Mouse (Mus musculus): ENCODE results near the gene Zfp3. TPM values are rescaled to one million over a fixed set of nuclear protein-coding genes. Genes with fewer than 3 reads are reported as not detected.
"Not testable (repeated sequence)": the region's sequence is repeated elsewhere in the genome, so short reads cannot be mapped to it uniquely, and the experiment has no call there.

Zfp3 gene
- polyA plus RNA-seq, 1 experiment, result 1.7 TPM

DNA sequence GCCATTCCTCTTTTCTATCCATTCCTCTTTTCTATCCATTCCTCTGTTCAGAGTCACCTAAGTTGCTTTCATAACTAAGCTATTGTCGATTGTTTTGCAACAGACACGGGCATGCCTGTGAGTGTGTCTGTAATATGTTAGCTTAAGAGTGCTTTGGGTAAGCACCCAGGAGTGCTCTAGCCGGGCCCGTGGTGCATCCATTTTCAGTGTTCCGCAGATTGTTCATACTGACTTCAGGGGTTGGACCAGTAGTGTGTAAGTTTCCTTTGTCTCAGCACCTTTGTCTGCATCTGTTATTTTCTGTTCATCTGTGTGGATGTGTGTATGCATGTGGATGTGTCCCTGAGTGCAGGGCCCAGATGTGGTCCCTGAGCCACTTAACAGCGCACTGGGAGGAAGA, 13.6 kb downstream of the Zfp3 start:
- DNase-seq, result no peak
- H3K4me3 ChIP-seq (ENCODE audit: insufficient read depth, low read depth, low read length), result no peak overlapping the region
- H3K4me1 ChIP-seq (ENCODE audit: control insufficient read depth, insufficient read depth, low read length), result no peaks in the 10 kb centered on the region; the same call in 1 of the 2 replicates
- 68% methylated on average over 6 of the region's 6 CpGs for WGBS
- no peaks in the 10 kb centered on the region for H3K36me3 ChIP-seq (ENCODE audit: control insufficient read depth, insufficient read depth, low read length)
- H3K27me3 ChIP-seq (replicated peaks; ENCODE audit: control insufficient read depth, insufficient read depth, low read length), result no peaks in the 10 kb centered on the region
- H3K27ac ChIP-seq (ENCODE audit: insufficient read depth, low read depth, low read length), result no peak overlapping the region
- TF ChIP-seq POLR2A (IDR thresholded peaks at IDR 0.05; ENCODE audit: low read depth, low read length) (no peak), CTCF (conservative IDR thresholded peaks at IDR 0.05; ENCODE audit: insufficient read depth, insufficient read length, low read depth, low read length) (no peak)

- WGBS, result 18% methylated on average over 6 of the region's 6 CpGs
- H3K27me3 ChIP-seq (replicated peaks; ENCODE audit: control insufficient read depth, insufficient read depth, low read length); H3K4me3 ChIP-seq (ENCODE audit: insufficient read depth, low read depth, low read length); H3K36me3 ChIP-seq (ENCODE audit: control insufficient read depth, insufficient read depth, low read length); H3K4me1 ChIP-seq (ENCODE audit: control insufficient read depth, insufficient read depth, low read length); H3K27ac ChIP-seq (ENCODE audit: insufficient read depth, low read depth, low read length): not testable (repeated sequence)
- TF ChIP-seq CTCF (conservative IDR thresholded peaks at IDR 0.05; ENCODE audit: insufficient read depth, insufficient read length, low read depth, low read length), result 0 out of 2 replicates have a peak, but pooled peaks have one; percentile 11
- peak; percentile 47 for DNase-seq
These were observed 14.0 kb downstream of the Zfp3 start for GRCm38 (mm10) chr11:70778058-70778457.

DNA sequence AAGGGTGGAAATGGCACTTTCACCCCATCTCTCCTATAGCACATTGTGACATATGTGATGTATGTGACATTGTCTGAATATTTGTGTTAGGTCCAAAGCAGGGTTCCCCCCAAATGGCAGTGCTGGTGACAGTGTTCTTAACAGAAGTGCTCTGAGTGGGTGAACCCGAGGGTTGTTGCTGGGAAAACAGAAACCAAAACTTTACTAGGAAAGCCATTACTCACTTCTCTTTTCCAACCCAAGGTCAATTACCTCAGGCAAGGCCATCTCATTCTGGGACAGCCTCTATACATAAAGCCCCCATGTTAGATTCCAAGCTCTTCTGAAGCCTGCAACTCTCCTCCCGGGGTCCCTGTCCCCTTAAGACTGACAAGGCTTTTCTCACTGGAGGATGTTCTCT, 21.9 kb downstream of the Zfp3 start:
- no peak for TF ChIP-seq CTCF (conservative IDR thresholded peaks at IDR 0.05; ENCODE audit: insufficient read depth, insufficient read length, low read depth, low read length)
- no peak for TF ChIP-seq POLR2A (IDR thresholded peaks at IDR 0.05; ENCODE audit: low read depth, low read length)
- Histone ChIP-seq H3K4me3 (ENCODE audit: insufficient read depth, low read depth, low read length) (no peak overlapping the region), H3K27me3 (replicated peaks; ENCODE audit: control insufficient read depth, insufficient read depth, low read length) (no peaks in the 10 kb centered on the region), H3K4me1 (ENCODE audit: control insufficient read depth, insufficient read depth, low read length) (no peaks in the 10 kb centered on the region), H3K36me3 (ENCODE audit: control insufficient read depth, insufficient read depth, low read length) (no peaks in the 10 kb centered on the region), H3K27ac (ENCODE audit: insufficient read depth, low read depth, low read length) (no peak overlapping the region)
- DNase-seq, result no peak
- WGBS, result 47% methylated on average over 2 of the region's 2 CpGs

DNA sequence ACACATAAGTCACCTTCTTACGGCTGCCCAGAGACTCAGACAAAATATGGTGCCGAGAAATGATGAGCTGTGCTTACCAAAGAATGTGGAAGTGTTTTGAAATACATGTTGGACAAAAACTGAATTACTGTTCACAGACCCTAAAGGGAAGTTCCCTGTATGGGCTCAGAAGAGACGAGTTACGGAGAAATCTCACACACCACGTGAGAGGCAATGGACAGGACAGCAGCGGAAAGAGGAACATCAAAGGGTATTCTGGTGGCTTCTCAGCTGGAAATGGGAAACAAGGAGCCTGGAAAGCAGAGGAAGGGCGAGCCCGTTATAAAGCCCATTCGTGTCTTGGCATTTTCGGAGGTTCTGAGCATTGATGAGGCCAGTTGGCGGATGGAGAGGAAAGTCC, 23.0 kb downstream of the Zfp3 start:
- no peak for TF ChIP-seq CTCF (conservative IDR thresholded peaks at IDR 0.05; ENCODE audit: insufficient read depth, insufficient read length, low read depth, low read length)
- no peak for TF ChIP-seq POLR2A (IDR thresholded peaks at IDR 0.05; ENCODE audit: low read depth, low read length)
- H3K36me3 ChIP-seq (ENCODE audit: control insufficient read depth, insufficient read depth, low read length), result no peaks in the 10 kb centered on the region
- H3K27ac ChIP-seq (ENCODE audit: insufficient read depth, low read depth, low read length), result no peak overlapping the region
- WGBS, result 46% methylated on average over 11 of the region's 11 CpGs
- no peaks in the 10 kb centered on the region for H3K4me1 ChIP-seq (ENCODE audit: control insufficient read depth, insufficient read depth, low read length)
- no peak for DNase-seq
- no peaks in the 10 kb centered on the region for H3K27me3 ChIP-seq (replicated peaks; ENCODE audit: control insufficient read depth, insufficient read depth, low read length)
- no peak overlapping the region for H3K4me3 ChIP-seq (ENCODE audit: insufficient read depth, low read depth, low read length)

- no peak overlapping the region for H3K27ac ChIP-seq (ENCODE audit: insufficient read depth, low read depth, low read length)
- DNase-seq, result no peak
- TF ChIP-seq POLR2A (IDR thresholded peaks at IDR 0.05; ENCODE audit: low read depth, low read length) (no peak), CTCF (conservative IDR thresholded peaks at IDR 0.05; ENCODE audit: insufficient read depth, insufficient read length, low read depth, low read length) (no peak)
These were observed 25.1 kb downstream of the Zfp3 start for GRCm38 (mm10) chr11:70788972-70789655.

DNA sequence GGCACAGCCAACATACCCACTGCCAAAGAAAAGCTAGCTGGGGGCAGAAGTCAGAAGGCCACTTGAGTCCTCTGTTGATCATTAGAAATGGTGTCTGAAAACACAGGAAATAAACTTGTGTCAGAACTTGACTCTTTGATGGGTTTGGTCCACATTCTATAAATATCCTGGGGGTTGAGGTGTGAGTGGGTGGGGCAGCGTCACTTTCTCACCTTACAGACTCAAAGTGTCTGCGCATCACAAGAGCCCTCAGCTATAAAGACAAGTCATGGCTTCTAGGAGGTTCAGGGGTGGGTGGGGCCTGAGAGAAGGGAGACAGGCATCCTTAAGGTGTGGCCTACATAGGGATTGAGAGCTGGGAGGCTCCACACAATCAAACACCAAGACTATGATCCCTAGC, 26.4 kb downstream of the Zfp3 start:
- TF ChIP-seq POLR2A (IDR thresholded peaks at IDR 0.05; ENCODE audit: low read depth, low read length), result no peak
- TF ChIP-seq CTCF (conservative IDR thresholded peaks at IDR 0.05; ENCODE audit: insufficient read depth, insufficient read length, low read depth, low read length), result no peak
- WGBS, result 80% methylated on average over 2 of the region's 2 CpGs

More at GRCm38 (mm10) chr11:70788972-70789655, 25.1 kb downstream of the Zfp3 start:
- 79% methylated on average over 10 of the region's 10 CpGs for WGBS
- Histone ChIP-seq H3K27me3 (replicated peaks; ENCODE audit: control insufficient read depth, insufficient read depth, low read length) (no peaks in the 10 kb centered on the region), H3K4me3 (ENCODE audit: insufficient read depth, low read depth, low read length) (no peak overlapping the region), H3K4me1 (ENCODE audit: control insufficient read depth, insufficient read depth, low read length) (peaks cover 3% of the 10 kb centered on the region; the same call in 1 of the 2 replicates), H3K36me3 (ENCODE audit: control insufficient read depth, insufficient read depth, low read length) (no peaks in the 10 kb centered on the region)

DNA sequence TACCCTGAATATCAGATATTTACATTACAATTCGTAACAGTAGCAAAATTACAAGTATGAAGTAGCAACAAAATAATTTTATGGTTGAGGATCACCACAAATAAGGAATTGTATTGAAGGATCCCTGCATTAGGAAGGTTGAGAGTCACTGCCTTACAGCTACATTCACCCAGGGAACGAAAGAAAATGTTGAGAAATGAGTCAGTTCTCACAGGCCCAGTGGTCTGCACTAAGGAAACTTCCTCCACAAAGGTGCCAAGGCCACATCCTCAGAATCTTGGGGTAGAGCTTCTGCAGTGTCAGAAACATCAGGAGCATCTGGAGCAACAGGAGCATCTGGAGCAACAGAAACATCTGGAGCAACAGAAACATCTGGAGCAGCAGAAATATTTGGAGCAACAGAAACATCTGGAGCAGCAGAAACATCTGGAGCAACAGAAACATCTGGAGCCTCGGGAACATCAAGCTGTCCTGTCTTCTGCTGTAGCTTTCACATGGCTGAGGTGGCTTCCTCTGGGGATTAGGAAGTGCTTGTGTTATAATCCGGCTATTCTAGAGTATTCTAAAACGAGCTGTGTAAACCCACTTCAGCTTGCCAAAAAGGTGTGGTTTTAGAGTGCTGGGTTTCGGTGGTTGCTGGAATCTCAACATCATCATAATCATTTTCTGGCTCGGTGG, 27.0 kb downstream of the Zfp3 start:
- H3K27me3 ChIP-seq (replicated peaks; ENCODE audit: control insufficient read depth, insufficient read depth, low read length), result no peaks in the 10 kb centered on the region
- no peak for TF ChIP-seq POLR2A (IDR thresholded peaks at IDR 0.05; ENCODE audit: low read depth, low read length)
- no peak for TF ChIP-seq CTCF (conservative IDR thresholded peaks at IDR 0.05; ENCODE audit: insufficient read depth, insufficient read length, low read depth, low read length)
- peaks cover 3% of the 10 kb centered on the region; the same call in 1 of the 2 replicates for H3K4me1 ChIP-seq (ENCODE audit: control insufficient read depth, insufficient read depth, low read length)
- no peak overlapping the region for H3K27ac ChIP-seq (ENCODE audit: insufficient read depth, low read depth, low read length)
- no peaks in the 10 kb centered on the region for H3K36me3 ChIP-seq (ENCODE audit: control insufficient read depth, insufficient read depth, low read length)
- WGBS, result 63% methylated on average over 7 of the region's 7 CpGs
- DNase-seq, result no peak
- H3K4me3 ChIP-seq (ENCODE audit: insufficient read depth, low read depth, low read length), result no peak overlapping the region

More for the DNA sequence above, 26.4 kb downstream of the Zfp3 start:
- Histone ChIP-seq H3K27me3 (replicated peaks; ENCODE audit: control insufficient read depth, insufficient read depth, low read length) (no peaks in the 10 kb centered on the region), H3K4me3 (ENCODE audit: insufficient read depth, low read depth, low read length) (no peak overlapping the region), H3K4me1 (ENCODE audit: control insufficient read depth, insufficient read depth, low read length) (peaks cover 3% of the 10 kb centered on the region; the same call in 1 of the 2 replicates), H3K27ac (ENCODE audit: insufficient read depth, low read depth, low read length) (no peak overlapping the region), H3K36me3 (ENCODE audit: control insufficient read depth, insufficient read depth, low read length) (no peaks in the 10 kb centered on the region)
- DNase-seq, result no peak
